Mouse (Mus musculus) v-Abl transformed pro-B cells (cell line): ENCODE data around the gene Fads1.
"Not testable (repeated sequence)": the region's sequence is repeated elsewhere in the genome, so short reads cannot be mapped to it uniquely, and the experiment has no call there.

Experiments used
- in situ Hi-C, 2 experiments: fragments of 400-800 bp; cut with MboI; formaldehyde crosslinking; loops; one replicate each; pipeline ENCODE4 v1.15.1; 2025; ENCODE audit not compliant: unreplicated experiment in 2 of 2

Gene Fads1

GRCm38 (mm10) chr19:10182670-10183298 is at the start of gene Fads1:
TSS of gene Fads1 (plus strand) at chr19:10182888.
- in situ Hi-C loops: loop anchor here in 1 of 2 experiments (10.0 to 25.0 kb wide), 3 partner anchors 148 to 1345 kb away; partner anchors contain the start of genes AC129217.1, Asrgl1, Bscl2 and Gng3

- in situ Hi-C loops: no loop called here
Observed at GRCm38 (mm10) chr19:10134692-10135091, 48.0 kb upstream of the Fads1 start.

GRCm38 (mm10) chr19:10137423-10137822 is 45.3 kb upstream of the Fads1 start:
- in situ Hi-C loops: no loop called here

DNA sequence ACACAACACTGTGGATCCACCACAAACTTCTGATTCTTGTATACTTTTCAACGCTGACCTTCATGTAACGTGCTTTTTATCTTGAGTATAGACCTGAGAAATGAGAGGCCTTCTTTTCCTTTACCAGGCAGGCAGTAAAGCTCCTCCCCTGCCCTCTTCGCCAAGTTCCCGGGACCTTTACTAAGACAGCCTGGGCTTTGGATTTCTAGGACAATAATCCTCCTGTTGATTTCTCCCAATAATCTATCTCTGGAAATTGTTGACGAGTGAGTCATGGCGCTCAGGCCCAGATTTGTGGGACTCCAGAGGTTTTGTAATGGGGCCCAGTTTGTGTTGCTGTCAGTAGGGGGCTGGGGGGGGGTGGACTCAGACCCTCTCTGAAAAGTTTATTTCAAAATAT is 43.0 kb upstream of the Fads1 start:
- in situ Hi-C loops: no loop called here

GRCm38 (mm10) chr19:10143667-10144066 is 39.0 kb upstream of the Fads1 start:
- in situ Hi-C loops: no loop called here

DNA sequence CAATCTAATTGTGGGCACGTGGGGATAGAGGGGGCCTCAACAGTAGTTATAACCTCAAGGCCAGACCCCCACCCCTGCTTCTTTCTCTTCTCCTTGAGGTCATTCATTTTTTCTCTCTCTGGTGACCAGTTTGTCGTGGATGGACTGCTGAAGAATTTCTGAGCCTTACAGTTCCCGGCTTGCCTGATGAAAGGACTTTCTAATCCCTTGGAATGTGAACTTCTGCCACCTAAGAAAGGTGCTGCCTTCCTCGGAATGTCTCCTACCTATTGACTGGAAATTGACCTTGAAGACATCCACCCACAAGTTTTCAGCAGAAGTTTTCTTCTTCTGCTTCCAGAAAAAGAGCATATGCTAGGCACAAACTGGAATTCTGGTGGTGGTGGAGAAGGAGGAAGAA is 38.2 kb upstream of the Fads1 start:
- in situ Hi-C loops: no loop called here

GRCm38 (mm10) chr19:10148555-10148954 is 34.1 kb upstream of the Fads1 start:
- in situ Hi-C loops: no loop called here

DNA sequence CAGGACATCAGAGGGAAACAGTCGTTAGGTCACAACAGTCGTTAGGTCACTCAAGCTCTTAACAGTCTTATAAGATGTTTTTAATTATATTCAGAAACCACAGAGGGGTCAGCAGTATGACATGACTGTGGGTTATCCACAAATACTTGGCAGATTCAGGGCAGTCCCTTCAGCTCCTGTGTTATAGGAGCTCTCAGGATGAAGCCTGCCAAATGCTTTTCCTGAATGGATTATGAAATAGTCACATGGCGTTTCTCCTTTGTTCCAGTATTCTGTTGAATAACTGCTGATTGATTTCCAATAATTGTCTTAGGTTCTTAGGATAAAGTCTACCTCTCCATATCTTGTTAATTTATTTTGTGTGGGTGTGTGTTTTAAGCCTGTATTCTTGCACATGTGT is 33.5 kb upstream of the Fads1 start:
- in situ Hi-C loops: no loop called here

DNA sequence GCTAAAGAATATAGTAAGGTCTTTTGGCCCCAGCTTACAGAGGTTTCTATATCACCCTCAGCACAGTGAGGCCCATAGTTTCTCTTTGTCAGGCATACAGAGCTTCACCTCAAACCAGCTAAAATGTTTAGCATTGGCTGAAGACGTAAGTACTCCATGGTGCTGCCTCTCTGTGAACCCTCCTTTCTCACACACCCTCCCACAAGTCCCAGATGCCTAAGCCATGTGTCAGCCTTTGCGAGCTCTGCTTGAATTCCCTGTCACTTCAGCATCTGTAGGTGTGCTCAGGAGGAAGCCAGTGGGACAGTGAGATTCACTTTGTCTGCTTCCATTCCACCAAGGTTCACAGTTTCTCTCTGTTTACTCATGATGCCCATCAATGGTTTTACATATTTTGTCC is 25.0 kb upstream of the Fads1 start:
- in situ Hi-C loops: no loop called here

DNA sequence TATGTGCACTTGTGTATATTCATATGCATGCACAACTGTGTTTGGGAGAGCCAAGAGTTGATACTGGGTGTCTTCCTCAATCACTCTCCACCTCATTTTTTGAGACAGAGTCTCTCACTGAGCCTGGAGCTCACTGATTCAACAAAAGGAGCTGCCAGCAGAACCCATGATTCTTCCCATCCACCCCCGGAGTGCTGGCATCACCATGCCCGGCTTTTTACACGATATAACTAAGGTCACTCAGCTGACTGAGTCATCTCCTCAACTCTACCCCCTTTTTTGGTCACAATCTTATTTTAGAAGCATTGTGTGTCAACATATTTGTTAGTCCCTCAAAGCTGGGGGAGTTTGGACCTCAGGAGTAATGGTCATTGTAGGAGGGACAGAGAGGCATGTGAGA is 18.8 kb upstream of the Fads1 start:
- in situ Hi-C loops: no loop called here

DNA sequence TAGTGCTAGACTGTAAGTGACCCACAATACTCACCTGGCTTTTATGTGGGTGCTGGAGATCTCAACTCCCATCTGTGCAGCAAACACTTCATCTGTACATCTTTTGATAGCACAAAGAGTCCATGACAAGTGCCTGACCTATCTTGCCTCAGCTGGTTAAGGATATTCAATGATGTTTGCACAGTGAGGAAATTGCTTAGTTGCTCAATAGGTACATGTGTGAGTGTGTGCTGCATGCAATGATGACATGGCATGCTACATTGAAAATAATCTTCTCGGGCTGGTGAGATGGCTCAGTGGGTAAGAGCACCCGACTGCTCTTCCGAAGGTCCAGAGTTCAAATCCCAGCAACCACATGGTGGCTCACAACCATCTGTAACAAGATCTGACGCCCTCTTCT is 16.8 kb upstream of the Fads1 start:
- in situ Hi-C loops: not testable (repeated sequence)

GRCm38 (mm10) chr19:10167112-10167511 is 15.6 kb upstream of the Fads1 start:
- in situ Hi-C loops: no loop called here

DNA sequence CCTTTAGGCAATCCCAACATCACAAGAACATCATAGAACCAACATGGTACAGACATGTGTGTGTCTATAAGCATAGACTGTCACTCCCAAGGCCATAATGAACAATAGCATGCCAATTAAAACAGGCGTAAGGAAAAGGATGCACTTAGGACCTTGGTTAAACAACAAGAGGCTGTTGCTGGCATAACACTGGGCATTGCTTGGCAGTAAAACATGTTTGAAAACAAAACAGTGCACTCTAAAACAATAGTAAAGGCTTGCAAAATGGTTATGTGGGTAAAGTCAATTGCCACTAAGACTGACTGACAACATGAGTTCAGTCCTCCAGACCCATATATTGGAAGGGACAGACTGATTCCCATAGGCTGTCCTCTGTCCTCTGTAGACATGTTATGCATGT is 14.7 kb upstream of the Fads1 start:
- in situ Hi-C loops: no loop called here

- in situ Hi-C loops: no loop called here
Observed at GRCm38 (mm10) chr19:10168441-10168840, 14.2 kb upstream of the Fads1 start.

DNA sequence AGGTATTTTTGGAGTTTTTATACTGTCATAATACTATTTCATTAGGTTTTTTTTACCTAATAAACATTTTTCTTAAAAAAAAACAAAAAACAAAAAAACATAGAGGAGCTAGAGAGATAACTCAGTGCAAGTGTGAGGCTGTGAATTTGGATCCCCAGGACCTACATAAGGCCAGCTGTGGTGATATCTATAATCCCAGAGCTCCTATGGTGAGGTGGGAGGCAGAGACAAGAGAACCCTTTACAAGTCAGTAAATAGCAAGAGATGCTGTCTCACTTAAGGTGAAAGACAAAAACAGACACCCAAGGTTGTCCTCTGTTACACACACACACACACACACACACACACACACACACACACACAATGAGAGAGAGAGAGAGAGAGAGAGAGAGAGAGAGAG is 13.5 kb upstream of the Fads1 start:
- in situ Hi-C loops: no loop called here

- in situ Hi-C loops: loop anchor here in 1 of 2 experiments (5.0 kb wide), 1 partner anchor 48 kb away; no protein-coding TSS in a partner anchor
Observed at GRCm38 (mm10) chr19:10169692-10170330, 12.9 kb upstream of the Fads1 start.

GRCm38 (mm10) chr19:10170466-10170865 is 12.2 kb upstream of the Fads1 start:
- in situ Hi-C loops: loop anchor here in 1 of 2 experiments (5.0 kb wide), 1 partner anchor 48 kb away; no protein-coding TSS in a partner anchor

GRCm38 (mm10) chr19:10171359-10171758 is 11.3 kb upstream of the Fads1 start:
- in situ Hi-C loops: loop anchor here in 1 of 2 experiments (5.0 kb wide), 1 partner anchor 49 kb away; no protein-coding TSS in a partner anchor

DNA sequence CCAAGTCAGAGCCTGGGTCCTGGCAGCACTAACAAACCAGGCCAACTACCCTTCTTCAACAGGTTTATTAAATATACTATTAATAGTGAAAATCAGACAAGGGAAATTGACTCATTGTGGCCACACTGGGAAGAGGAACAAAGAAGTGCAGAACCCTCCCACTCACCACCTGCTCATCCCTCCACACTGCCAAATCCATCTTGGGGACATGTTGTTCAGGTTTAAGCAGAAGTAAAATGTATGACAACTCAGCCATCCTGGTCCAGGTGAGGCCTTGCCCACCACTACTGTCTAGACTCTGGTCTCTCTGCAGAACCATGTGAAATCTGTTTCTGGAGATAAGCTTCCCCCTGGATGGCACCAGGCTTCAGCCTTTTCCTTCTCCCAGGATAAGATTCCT is 10.8 kb upstream of the Fads1 start:
- in situ Hi-C loops: loop anchor here in 1 of 2 experiments (5.0 kb wide), 1 partner anchor 50 kb away; no protein-coding TSS in a partner anchor

DNA sequence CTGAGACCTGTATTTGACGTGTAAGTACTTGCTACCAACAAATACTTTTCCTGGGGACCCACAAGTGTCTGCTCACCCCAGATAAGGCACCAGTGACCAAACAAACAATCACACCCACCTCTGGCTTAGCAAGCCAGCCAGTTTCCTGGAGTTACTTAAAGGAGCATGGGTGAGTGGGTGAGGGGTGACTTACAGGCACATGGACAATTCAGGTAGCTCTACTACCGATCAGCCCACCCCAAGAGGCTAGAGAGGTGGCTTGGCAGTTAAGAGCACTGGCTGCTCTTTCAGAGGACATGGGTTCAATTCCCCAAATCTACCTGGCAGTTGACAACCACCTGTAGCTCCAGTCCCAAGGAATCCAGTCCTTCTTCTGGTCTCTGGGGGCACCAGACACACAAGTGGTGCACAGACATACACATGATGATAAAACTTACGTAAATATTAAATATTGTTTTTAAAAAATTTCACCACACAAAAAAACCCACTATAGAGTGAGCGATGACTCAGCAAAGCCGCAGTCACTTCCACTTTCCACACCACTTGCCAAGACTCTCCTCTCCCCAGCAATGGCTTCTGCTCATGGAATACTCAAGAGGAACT is 9.5 kb upstream of the Fads1 start:
- in situ Hi-C loops: loop anchor here in 1 of 2 experiments (5.0 kb wide), 1 partner anchor 51 kb away; no protein-coding TSS in a partner anchor

DNA sequence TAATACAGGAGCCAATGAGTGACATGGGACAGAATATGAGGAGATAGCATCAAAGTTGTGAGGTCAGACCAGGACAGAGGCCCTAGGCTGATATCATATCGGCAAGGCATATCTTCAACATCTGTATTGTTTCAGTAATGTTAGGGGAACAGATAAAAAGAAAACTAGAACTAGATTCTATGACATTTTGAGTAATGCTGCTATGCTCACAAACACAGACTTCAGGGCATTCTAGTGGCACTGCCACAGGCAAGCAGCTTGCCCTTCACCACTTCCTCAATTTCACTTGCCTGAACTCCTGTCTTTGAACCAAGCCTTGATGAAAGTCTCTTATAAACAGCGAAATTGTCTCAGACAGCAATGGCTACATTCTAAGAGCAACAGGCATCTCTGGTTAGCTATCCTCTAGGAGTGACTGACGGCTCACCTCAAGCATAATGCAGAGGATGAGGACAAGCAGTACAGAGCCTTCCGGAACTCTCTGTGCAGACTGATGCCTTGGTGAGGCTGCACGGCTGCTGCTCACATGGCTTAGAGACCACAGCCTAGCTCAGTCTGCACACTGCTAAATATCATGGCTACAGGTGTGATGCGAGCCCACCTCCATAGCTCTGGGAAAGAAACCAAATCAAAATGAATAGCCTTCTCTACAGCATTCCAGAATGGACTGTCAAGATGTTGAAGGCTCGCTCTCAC is 8.7 kb upstream of the Fads1 start:
- in situ Hi-C loops: loop anchor here in 1 of 2 experiments (5.0 kb wide), 1 partner anchor 52 kb away; no protein-coding TSS in a partner anchor
